Mouse (Mus musculus) spleen, adult 2 months (tissue): ENCODE results near the gene Camta1.

Experiments used
- CTCF ChIP-seq: fragments of 200-500 bp; IDR thresholded peaks from 2 replicates; pipeline ENCODE4 v1.5.1; 2011; ENCODE audit warnings: mild to moderate bottlenecking, inconsistent platforms; ENCODE audit not compliant: insufficient read depth, insufficient read length, insufficient replicate concordance; ENCODE audit errors: extremely low read depth
- POLR2A ChIP-seq: fragments of 200-500 bp; IDR thresholded peaks from 2 replicates; pipeline ENCODE4 v1.6.1; 2011; ENCODE audit warnings: low read depth, low read length, inconsistent platforms

DNA sequence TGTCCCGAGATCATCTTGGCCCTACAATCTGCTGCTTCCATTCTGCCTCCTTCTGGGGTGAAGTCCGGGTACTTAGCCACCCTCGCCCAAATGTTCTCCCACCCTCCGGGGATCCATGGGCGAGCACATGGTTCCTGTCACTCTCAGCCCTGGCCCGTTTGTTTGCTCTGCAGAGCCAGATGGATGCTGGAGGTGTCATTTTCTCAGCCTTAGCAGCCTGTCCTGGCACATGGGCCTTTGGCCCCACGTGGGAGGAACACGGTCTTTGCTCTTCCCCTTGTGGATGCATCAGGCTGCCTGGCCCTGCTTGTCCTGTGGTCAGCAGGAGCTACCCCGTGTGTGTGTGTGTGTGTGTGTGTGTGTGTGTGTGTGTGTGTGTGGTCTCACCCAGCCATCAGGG lies 560.3 kb downstream of the Camta1 start:
- no peak for TF ChIP-seq CTCF
- TF ChIP-seq POLR2A, result no peak
